Mouse (Mus musculus): Measurements from ENCODE around the gene Erv3.
"Not testable (repeated sequence)": the region's sequence is repeated elsewhere in the genome, so short reads cannot be mapped to it uniquely, and the experiment has no call there.

The Erv3 gene

GRCm38 (mm10) chr2:131863472-131863871 is 3.9 kb upstream of the Erv3 start:
- DNase-seq (ENCODE audit: low spot score): no peak

- no peak for DNase-seq (ENCODE audit: low spot score)
Measured at GRCm38 (mm10) chr2:131862617-131863275, 3.2 kb upstream of the Erv3 start.

GRCm38 (mm10) chr2:131857838-131858237 is 1.7 kb downstream of the Erv3 start:
- no peak for DNase-seq (ENCODE audit: low spot score)

GRCm38 (mm10) chr2:131853719-131854118 is 5.8 kb downstream of the Erv3 start:
- peak; percentile 60 for DNase-seq (ENCODE audit: low spot score)

GRCm38 (mm10) chr2:131851333-131852092 is 8.0 kb downstream of the Erv3 start:
- DNase-seq (ENCODE audit: low spot score): peak; percentile 55

GRCm38 (mm10) chr2:131850047-131850446 is 9.5 kb downstream of the Erv3 start:
- no peak for DNase-seq (ENCODE audit: low spot score)

- DNase-seq (ENCODE audit: low spot score): no peak
Measured at GRCm38 (mm10) chr2:131847501-131848359, 11.8 kb downstream of the Erv3 start.

- DNase-seq (ENCODE audit: low spot score): no peak
Measured at GRCm38 (mm10) chr2:131846811-131847210, 12.7 kb downstream of the Erv3 start.

GRCm38 (mm10) chr2:131846132-131846710 is 13.3 kb downstream of the Erv3 start:
- no peak for DNase-seq (ENCODE audit: low spot score)

GRCm38 (mm10) chr2:131845671-131846070 is 13.9 kb downstream of the Erv3 start:
- no peak for DNase-seq (ENCODE audit: low spot score)

GRCm38 (mm10) chr2:131842568-131842967 is 17.0 kb downstream of the Erv3 start:
- DNase-seq (ENCODE audit: low spot score): no peak

GRCm38 (mm10) chr2:131841321-131841693 is 18.2 kb downstream of the Erv3 start:
- DNase-seq (ENCODE audit: low spot score): no peak

GRCm38 (mm10) chr2:131840611-131841320 is 18.8 kb downstream of the Erv3 start:
- no peak for DNase-seq (ENCODE audit: low spot score)

- no peak for DNase-seq (ENCODE audit: low spot score)
Measured at GRCm38 (mm10) chr2:131834296-131834695, 25.3 kb downstream of the Erv3 start.

GRCm38 (mm10) chr2:131831861-131832260 is 27.7 kb downstream of the Erv3 start:
- DNase-seq (ENCODE audit: low spot score): no peak

- DNase-seq (ENCODE audit: low spot score): not testable (repeated sequence)
Measured at GRCm38 (mm10) chr2:131830945-131831344, 28.6 kb downstream of the Erv3 start.

- peak; percentile 68 for DNase-seq (ENCODE audit: low spot score)
Measured at GRCm38 (mm10) chr2:131827999-131828975, 31.3 kb downstream of the Erv3 start.

GRCm38 (mm10) chr2:131827026-131827687 is 32.4 kb downstream of the Erv3 start:
- DNase-seq (ENCODE audit: low spot score): no peak

GRCm38 (mm10) chr2:131825498-131825897 is 34.0 kb downstream of the Erv3 start:
- peak; percentile 87 for DNase-seq (ENCODE audit: low spot score)

GRCm38 (mm10) chr2:131823931-131824330 is 35.6 kb downstream of the Erv3 start:
- DNase-seq (ENCODE audit: low spot score): no peak

Measured in c-Kit-positive CD71-positive TER-119-positive erythroid progenitor cells, embryonic 14.5 days (primary cell).